Mouse (Mus musculus) layer of hippocampus, postnatal 25 days (tissue): ENCODE data around the gene Dtd1. TPM values are rescaled to one million over a fixed set of nuclear protein-coding genes. Genes with fewer than 3 reads are reported as not detected.
"Not testable (repeated sequence)": the region's sequence is repeated elsewhere in the genome, so short reads cannot be mapped to it uniquely, and the experiment has no call there.

Source experiments
- DNase-seq, 2 experiments: peaks; one replicate each; pipeline ENCODE4 v3.0.0; 2022; ENCODE audit warnings: mixed read lengths in 2 of 2, low spot score in 1 of 2; ENCODE audit errors: extremely low spot score in 1 of 2
- total RNA-seq, 2 experiments: library from RNA; stranded (reverse); gene quantifications; 2 replicates each; pipeline ENCODE4 v1.2.3; 2021

The Dtd1 gene
- total RNA-seq = 10 to 100 TPM; 66.5 to 66.6 TPM

- peak; percentile 79 to 85 for DNase-seq
Observed at GRCm38 (mm10) chr2:144599831-144600687, at the start of gene Dtd1. TSS of gene Dtd1 (plus strand) at chr2:144599897.

GRCm38 (mm10) chr2:144550529-144550928 is 49.2 kb upstream of the Dtd1 start, which contains the start of gene Rbbp9:
TSS of gene Rbbp9 (minus strand) at chr2:144550869.
- DNase-seq = peak; percentile 52 to 67

DNA sequence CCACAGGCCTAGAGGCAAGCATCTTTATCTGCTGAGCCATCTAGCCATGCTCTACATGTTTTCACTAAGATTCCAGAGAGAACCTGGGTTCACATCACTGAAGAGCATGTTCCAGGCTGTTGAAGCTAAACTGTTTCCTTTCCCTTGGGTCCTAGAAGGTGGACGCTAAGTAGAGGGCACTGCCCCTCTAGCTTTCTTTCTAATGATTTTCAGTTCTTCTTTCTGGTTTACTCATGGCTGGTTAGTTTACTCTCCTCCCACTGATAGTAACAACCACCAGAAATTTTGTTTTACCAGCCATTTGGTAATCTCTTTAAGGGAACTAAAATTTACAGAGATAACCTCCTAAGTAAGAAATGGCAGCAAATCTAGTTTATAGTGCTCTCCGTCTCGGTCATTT is 45.8 kb upstream of the Dtd1 start:
- DNase-seq = no peak

GRCm38 (mm10) chr2:144555286-144555819 is 44.3 kb upstream of the Dtd1 start:
- no peak for DNase-seq

DNA sequence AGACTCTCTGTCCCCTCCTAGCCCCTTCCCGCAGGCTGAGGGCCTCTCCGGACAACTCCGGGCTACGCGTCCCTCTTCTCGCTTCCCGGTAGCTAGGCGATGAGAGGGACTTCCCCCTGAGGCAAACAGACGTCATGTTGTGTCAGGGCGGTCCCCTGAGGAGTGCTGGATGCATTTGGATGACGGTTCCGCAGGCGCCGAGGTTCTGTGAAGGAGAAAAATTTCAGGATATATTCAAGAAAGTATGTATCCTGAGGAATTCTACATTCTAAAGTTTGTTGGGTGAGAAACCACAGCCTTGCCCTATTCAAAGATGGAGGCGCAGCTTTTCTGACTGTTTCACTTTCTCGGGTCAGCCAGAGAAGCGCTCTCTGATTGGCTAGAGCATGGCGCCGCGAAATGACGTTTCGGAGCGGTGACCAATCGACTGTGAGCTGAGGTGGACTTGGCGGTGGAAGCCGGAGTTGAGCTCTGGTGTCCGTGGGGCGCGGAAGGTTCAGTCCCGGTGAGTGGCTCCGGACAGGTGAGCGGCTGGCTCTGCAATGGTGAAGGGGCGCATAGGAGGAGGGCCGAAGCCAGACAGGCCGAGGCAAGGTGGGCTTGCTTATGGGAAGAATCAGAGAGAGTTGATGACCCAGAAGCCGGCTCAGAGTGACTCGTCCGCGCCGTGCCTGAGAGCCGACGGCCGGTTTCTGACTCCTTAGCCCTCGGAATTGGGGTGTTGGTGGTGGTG is 43.7 kb upstream of the Dtd1 start, which contains the start of gene Sec23b:
Sec23b (plus strand) TSS at position 410 of the 733 bp plus-strand sequence.
- peak; percentile 84 to 91 for DNase-seq

DNA sequence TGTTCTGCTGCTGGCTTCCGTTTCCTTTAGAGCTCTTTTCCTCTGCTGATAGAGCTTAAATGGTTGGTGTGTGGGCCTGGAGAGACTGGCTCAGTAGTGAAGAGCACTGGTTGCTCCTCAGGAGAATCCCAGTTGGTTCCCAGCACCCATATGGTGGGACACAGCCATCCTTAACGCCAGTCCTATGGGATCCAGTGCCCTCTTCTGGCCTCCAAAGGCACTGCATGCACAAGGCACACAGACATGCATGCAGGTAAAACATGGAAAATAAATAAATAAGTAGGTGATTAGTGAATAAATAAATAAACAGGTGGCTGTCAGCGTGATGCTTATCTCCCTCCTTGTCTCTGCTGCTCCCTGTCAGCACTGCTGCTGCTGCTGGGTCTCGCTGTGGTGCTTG is 11.0 kb upstream of the Dtd1 start:
- DNase-seq = no peak

DNA sequence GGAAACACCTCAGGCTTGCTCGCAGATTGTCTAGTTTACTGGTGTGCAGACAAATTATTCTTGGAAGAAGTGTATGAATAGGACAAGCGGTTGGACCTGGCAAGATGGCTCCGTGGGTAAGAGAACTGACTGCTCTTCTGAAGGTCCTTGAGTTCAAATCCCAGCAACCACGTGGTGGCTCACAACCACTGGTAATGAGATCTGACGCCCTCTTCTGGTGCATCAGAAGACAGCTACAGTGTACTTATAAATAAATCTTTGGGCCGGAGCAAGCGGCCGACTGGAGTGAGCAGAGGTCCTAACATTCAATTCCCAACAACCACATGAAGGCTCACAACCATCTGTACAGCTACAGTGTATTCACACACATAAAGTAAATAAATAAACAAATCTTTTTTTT is 6.7 kb upstream of the Dtd1 start:
- DNase-seq = not testable (repeated sequence)

GRCm38 (mm10) chr2:144593951-144594651 is 5.6 kb upstream of the Dtd1 start, which contains the start of gene Smim26:
TSS of gene Smim26 (plus strand) at chr2:144594054.
- DNase-seq = peak; percentile 65 to 66

GRCm38 (mm10) chr2:144598006-144598405 is 1.7 kb upstream of the Dtd1 start:
- DNase-seq = no peak

DNA sequence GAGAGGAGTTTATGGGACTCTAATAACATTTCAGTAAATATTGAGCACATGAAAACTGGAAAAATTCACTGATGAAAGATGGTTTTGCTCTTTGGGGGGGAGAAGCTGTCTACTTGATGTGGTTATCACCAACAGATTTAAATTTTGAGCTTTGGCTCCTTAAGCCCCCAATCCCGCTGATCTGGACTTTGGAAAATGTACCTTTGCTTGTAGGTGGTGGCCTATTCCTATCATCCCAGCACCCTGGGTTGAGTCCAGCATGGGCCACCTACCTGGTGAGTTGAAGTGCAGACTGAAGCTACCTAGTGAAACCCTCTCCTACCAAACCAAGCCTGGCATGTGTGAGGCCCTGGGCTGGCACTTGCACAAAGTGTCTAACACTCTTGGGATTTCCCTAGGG is 1.9 kb downstream of the Dtd1 start:
- no peak for DNase-seq

DNA sequence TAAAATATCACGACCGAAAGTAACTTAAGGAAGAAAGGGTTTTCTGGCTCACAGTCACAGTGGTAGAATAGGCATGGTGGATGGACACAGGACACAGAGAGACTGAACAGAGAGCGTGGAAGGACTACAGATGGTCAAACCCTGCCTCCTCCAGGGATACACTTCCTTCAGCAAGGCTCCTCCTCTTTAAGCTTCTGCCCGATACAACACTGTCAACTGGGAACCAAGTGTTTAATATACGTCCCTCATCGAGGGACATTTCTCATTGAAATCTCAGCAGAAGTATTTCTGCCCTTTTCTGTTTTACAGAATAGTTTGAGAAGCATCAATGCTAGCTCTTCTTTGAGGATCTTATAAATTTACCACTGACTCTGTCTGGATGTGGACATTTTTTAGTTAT is 14.3 kb downstream of the Dtd1 start:
- DNase-seq = no peak

GRCm38 (mm10) chr2:144617074-144617874 is 17.6 kb downstream of the Dtd1 start:
- DNase-seq = no peak

GRCm38 (mm10) chr2:144621491-144621890 is 21.8 kb downstream of the Dtd1 start:
- no peak for DNase-seq

DNA sequence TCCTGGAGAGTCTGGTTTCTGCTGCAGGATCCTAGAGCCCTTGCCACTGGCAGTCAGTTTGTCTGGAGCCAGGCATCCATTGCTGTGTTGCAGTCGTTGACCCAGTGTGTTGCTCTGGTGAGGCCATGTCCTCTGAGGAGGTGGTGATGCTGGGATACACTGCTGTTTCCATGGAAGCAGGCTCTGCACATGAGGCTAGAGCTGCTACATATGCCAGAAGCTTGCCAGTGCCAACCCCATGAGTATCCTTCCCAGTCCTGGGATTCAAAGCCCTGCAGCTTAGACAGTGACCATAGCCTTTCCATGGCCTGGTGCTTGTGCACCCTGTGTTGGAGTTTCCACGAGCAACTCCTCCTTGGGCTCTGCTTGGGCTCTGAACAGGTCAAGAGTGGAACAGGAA is 33.9 kb downstream of the Dtd1 start:
- no peak for DNase-seq

- no peak for DNase-seq
Observed at GRCm38 (mm10) chr2:144634231-144634630, 34.5 kb downstream of the Dtd1 start.

GRCm38 (mm10) chr2:144634729-144635128 is 35.0 kb downstream of the Dtd1 start:
- no peak for DNase-seq

DNA sequence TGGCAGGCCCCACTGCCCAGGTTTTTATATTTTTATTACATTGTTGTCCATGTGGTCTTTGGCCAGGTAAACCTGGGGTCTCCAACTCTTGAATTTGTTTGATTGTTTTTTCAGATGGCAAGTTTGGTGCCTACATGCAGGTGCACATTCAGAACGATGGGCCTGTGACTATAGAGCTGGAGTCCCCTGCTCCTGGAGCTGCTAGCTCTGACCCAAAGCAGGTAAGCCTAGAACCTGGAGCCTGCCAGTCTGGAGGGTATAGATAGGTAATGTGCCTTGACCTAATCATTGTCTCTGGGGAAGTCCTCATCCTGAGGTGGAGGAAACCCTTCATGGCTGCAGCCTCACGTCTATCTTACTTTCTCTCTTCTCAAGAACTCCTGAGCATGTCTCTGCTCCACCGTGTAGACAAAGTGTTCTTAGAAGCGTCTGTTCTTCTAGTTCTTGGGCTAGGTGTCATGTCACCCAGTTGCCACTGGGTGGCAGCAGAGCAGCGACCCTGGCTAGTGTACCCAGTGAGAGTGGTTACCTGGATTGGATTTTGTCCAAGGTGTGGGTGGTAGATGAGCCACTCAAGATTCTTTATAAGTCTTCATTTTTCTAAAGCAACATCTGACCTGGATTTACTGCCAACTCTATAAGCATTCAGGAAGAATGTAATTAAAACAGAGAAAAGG is 36.1 kb downstream of the Dtd1 start:
- peak; percentile 42 to 66 for DNase-seq

DNA sequence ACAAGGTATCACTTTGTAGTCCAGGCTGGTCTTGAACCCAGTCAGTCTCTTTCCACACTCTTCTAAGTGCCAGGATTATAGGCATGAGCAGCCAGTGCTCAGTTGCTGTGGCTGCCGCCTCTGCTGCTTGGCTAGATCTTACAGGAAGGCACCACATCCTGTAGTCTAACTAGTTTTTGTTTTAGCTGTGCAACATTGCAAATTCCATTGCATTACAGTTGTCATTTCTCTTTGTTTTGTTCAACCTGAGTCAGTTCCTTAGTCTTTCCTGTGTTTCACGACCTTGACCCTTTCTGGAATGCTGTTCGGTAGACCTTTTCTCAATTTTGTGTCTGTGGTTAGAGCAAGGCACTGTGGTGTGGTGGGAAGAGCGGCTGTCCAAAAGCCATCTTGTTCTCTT is 37.5 kb downstream of the Dtd1 start:
- DNase-seq = no peak
